Mouse (Mus musculus) naive thymus-derived CD4-positive, alpha-beta T cell, adult 5 months (primary cell): ENCODE results near the gene Prss44. TPM values are rescaled to one million over a fixed set of nuclear protein-coding genes. Genes with fewer than 3 reads are reported as not detected.

Source experiments
- polyA plus RNA-seq: library from polyadenylated mRNA; unstranded; fragments of 100-300 nt; shearing (Covaris generic); gene quantifications from one replicate; pipeline ENCODE4 v1.2.1, GENCODE M21; 2017

The Prss44 gene
- polyA plus RNA-seq, result not detected

GRCm38 (mm10) chr9:110813789-110814188, at the start of gene Prss44:
Prss44 (plus strand) TSS chr9:110813994.

DNA sequence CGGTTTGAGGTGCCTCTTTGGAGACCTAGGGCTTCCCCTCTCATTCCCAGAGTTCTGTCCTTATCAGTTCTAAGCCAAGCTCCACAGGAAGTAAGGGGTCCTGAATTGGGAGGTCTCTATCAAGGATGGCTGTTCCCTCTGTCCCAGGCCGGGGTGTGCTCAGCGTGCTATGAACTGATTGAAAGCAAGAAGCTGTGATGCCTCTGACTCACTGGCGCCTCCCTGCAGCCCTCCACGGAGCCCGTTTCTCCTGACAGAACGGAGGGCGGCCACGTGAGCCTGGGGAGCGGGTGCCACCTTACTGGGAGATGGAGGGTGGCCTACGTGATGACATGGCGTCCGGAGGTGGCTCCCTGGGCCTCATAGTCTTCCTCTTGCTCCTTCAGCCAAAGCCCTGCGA, 15.9 kb upstream of the Prss44 start, which contains the start of gene Prss42:
Gene Prss42 (plus strand): TSS at position 301 of the 400 bp plus-strand sequence.

DNA sequence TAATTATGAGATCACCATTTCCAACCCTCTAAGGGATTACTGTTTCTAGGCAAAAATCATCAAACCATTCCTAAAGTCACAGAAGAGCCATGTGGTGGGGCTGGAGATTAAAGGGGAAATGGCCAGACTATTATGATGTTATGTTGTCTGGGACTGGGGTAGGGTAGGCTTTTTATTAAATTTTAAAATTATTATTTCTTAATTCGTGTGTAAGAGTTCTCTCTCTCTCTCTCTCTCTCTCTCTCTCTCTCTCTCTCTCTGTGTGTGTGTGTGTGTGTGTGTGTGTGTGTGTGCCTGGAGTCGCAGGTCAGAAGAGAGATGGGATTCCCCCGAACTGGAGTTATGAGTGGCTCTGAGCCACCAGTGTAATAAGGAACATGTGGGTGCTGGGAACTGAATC, 12.6 kb downstream of the Prss44 start, which contains the start of gene Prss43:
Gene Prss43 (plus strand): TSS at position 301 of the 400 bp plus-strand sequence.

GRCm38 (mm10) chr9:110834411-110834810, 20.6 kb downstream of the Prss44 start, which contains the start of gene Prss45:
Prss45 (plus strand) TSS chr9:110834588.

GRCm38 (mm10) chr9:110844206-110844605, 30.4 kb downstream of the Prss44 start, which contains the start of gene Prss46:
Prss46 (plus strand) TSS chr9:110844506.

GRCm38 (mm10) chr9:110857781-110858472, 44.1 kb downstream of the Prss44 start, which contains the start of gene Prss50:
Prss50 (plus strand) TSS chr9:110857967.

Other genes starting within 250 kb of the Prss44 start
- 1.3 TPM for gene Nradd, start 189.5 kb upstream of the Prss44 start, polyA plus RNA-seq
- 32.5 TPM for gene Nbeal2, start 159.8 kb upstream of the Prss44 start, polyA plus RNA-seq
- 178 TPM for gene Ccdc12, start 157.5 kb upstream of the Prss44 start, polyA plus RNA-seq
- not detected for gene Myl3, start 72.1 kb upstream of the Prss44 start, polyA plus RNA-seq
- gene Pth1r, start 66.8 kb upstream of the Prss44 start, polyA plus RNA-seq, result not detected
- not detected for gene Prss42, start 15.8 kb upstream of the Prss44 start, polyA plus RNA-seq
- gene Prss43, start 12.7 kb downstream of the Prss44 start, polyA plus RNA-seq, result not detected
- gene Prss45, start 20.6 kb downstream of the Prss44 start, polyA plus RNA-seq, result not detected
- gene Prss46, start 30.5 kb downstream of the Prss44 start, polyA plus RNA-seq, result not detected
- gene Prss50, start 44.0 kb downstream of the Prss44 start, polyA plus RNA-seq, result not detected
- 175 TPM for gene Als2cl, start 65.9 kb downstream of the Prss44 start, polyA plus RNA-seq
- 24.9 TPM for gene Tmie, start 66.1 kb downstream of the Prss44 start, polyA plus RNA-seq
- 6.4 TPM for gene Fam240a, start 102.9 kb downstream of the Prss44 start, polyA plus RNA-seq
- gene Tdgf1, start 132.2 kb downstream of the Prss44 start, polyA plus RNA-seq, result 2.0 TPM
- gene Lrrc2, start 137.6 kb downstream of the Prss44 start, polyA plus RNA-seq, result not detected
- gene Rtp3, start 176.6 kb downstream of the Prss44 start, polyA plus RNA-seq, result not detected
- not detected for gene Ltf, start 205.3 kb downstream of the Prss44 start, polyA plus RNA-seq
- gene Ccrl2, start 243.5 kb downstream of the Prss44 start, polyA plus RNA-seq, result 0.95 TPM